Mouse (Mus musculus): ENCODE measurements around the gene Olfr54. TPM values are rescaled to one million over a fixed set of nuclear protein-coding genes. Genes with fewer than 3 reads are reported as not detected.
"Not testable (repeated sequence)": the region's sequence is repeated elsewhere in the genome, so short reads cannot be mapped to it uniquely, and the experiment has no call there.

Olfr54 gene
- not detected in 2 replicates for polyA plus RNA-seq (2016; fragmentation: Nextera tagmentation; extraction: Ambion mirVana)

- H3K27ac ChIP-seq (replicated peaks) = no peak within 1 kb of the TSS
- no peak for ATAC-seq (ENCODE audit: low FRiP score, low read depth)
- 70% methylated on average over 1 of the region's 1 CpGs for WGBS
- no peaks in the 10 kb centered on the region for H3K27me3 ChIP-seq
- H3K36me3 ChIP-seq = no peaks in the 10 kb centered on the region
- no peaks in the 10 kb centered on the region for H3K4me1 ChIP-seq
- H3K9ac ChIP-seq (replicated peaks) = no peak within 1 kb of the TSS
- no peaks in the 10 kb centered on the region for H3K9me3 ChIP-seq
- no peak within 1 kb of the TSS for H3K4me3 ChIP-seq
- H3K4me2 ChIP-seq (replicated peaks) = no peak within 1 kb of the TSS
Measured at GRCm38 (mm10) chr11:51013936-51014335, at the start of gene Olfr54. Gene Olfr54 (plus strand): TSS chr11:51014236.

GRCm38 (mm10) chr11:50964886-50965285 is 49.1 kb upstream of the Olfr54 start:
- Histone ChIP-seq H3K4me2 (replicated peaks) (no peak overlapping the region), H3K4me3 (no peak overlapping the region), H3K27me3 (no peaks in the 10 kb centered on the region), H3K9ac (replicated peaks) (no peak overlapping the region), H3K36me3 (no peaks in the 10 kb centered on the region), H3K9me3 (no peaks in the 10 kb centered on the region), H3K27ac (replicated peaks) (no peak overlapping the region), H3K4me1 (no peaks in the 10 kb centered on the region)
- 82% methylated on average over 2 of the region's 2 CpGs for WGBS
- ATAC-seq (ENCODE audit: low FRiP score, low read depth) = no peak

- Histone ChIP-seq H3K36me3 (no peaks in the 10 kb centered on the region), H3K4me1 (no peaks in the 10 kb centered on the region), H3K4me2 (replicated peaks) (no peak within 1 kb of the TSS), H3K27ac (replicated peaks) (no peak within 1 kb of the TSS), H3K27me3 (no peaks in the 10 kb centered on the region), H3K9me3 (no peaks in the 10 kb centered on the region), H3K9ac (replicated peaks) (no peak within 1 kb of the TSS), H3K4me3 (no peak within 1 kb of the TSS)
- WGBS = 89% methylated on average over 11 of the region's 11 CpGs
- no peak for ATAC-seq (ENCODE audit: low FRiP score, low read depth)
Measured at GRCm38 (mm10) chr11:50966230-50966629, 47.8 kb upstream of the Olfr54 start, which contains the start of gene Olfr1378. Gene Olfr1378 (plus strand): TSS chr11:50966530.

- WGBS = 74% methylated on average over 4 of the region's 4 CpGs
- no peak overlapping the region for H3K9ac ChIP-seq (replicated peaks)
- no peak overlapping the region for H3K4me2 ChIP-seq (replicated peaks)
- no peaks in the 10 kb centered on the region for H3K36me3 ChIP-seq
- H3K9me3 ChIP-seq = no peaks in the 10 kb centered on the region
- no peak overlapping the region for H3K4me3 ChIP-seq
- no peaks in the 10 kb centered on the region for H3K4me1 ChIP-seq
- no peak overlapping the region for H3K27ac ChIP-seq (replicated peaks)
- H3K27me3 ChIP-seq = no peaks in the 10 kb centered on the region
- ATAC-seq (ENCODE audit: low FRiP score, low read depth) = no peak
Measured at GRCm38 (mm10) chr11:50977216-50977615, 36.8 kb upstream of the Olfr54 start.

DNA sequence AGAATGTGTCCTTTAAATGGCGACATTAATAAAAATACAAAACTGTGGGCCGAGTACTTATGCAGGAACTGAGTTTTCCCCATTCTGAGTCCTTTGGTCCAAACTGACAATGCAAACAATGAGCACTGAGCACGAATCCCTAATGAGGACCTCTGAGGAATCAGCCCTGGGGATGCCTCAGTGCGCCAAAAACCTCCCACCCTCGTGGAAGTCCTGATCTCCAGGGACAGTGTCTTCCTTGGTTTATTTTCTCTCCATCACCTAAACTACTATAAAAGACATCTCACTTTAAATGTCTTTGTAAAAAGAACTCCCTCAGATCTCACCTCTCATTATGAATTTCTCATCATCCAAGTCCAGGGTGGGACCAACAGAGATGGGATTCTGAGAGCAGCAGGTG is 32.4 kb upstream of the Olfr54 start, which contains the start of gene Olfr1377:
Olfr1377 (plus strand) TSS at position 301 of the 400 bp plus-strand sequence.
- Histone ChIP-seq H3K4me2 (replicated peaks) (no peak within 1 kb of the TSS), H3K9ac (replicated peaks) (no peak within 1 kb of the TSS), H3K36me3 (no peaks in the 10 kb centered on the region), H3K27ac (replicated peaks) (no peak within 1 kb of the TSS), H3K9me3 (no peaks in the 10 kb centered on the region), H3K27me3 (no peaks in the 10 kb centered on the region), H3K4me1 (no peaks in the 10 kb centered on the region), H3K4me3 (no peak within 1 kb of the TSS)
- no peak for ATAC-seq (ENCODE audit: low FRiP score, low read depth)
- WGBS = 64% methylated on average over 5 of the region's 5 CpGs

DNA sequence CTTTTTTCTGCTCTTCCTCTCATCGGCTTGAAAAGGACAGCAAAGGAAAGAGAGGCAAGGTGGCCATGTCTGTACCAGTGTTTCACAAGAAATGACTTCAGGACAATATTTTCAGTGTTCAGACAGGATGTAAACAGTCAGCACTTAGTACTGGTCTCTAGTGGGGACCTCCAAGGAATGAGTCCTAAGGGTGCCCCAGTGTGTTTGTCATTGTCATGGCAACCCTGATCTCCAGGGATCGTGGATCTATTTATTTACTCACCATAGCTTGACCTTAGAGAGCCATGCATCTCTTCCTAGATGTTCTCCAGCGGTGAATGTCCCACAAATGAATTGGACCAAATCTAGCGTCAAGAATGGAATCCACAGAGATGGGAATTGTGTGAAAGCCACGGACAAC is 10.7 kb upstream of the Olfr54 start, which contains the start of gene Olfr51:
Olfr51 (plus strand) TSS at position 301 of the 400 bp plus-strand sequence.
- Histone ChIP-seq H3K4me2 (replicated peaks) (no peak within 1 kb of the TSS), H3K4me3 (no peak within 1 kb of the TSS), H3K9me3 (no peaks in the 10 kb centered on the region), H3K36me3 (no peaks in the 10 kb centered on the region), H3K27ac (replicated peaks) (no peak within 1 kb of the TSS), H3K4me1 (no peaks in the 10 kb centered on the region), H3K27me3 (no peaks in the 10 kb centered on the region), H3K9ac (replicated peaks) (no peak within 1 kb of the TSS)
- ATAC-seq (ENCODE audit: low FRiP score, low read depth) = no peak
- 80% methylated on average over 5 of the region's 5 CpGs for WGBS

DNA sequence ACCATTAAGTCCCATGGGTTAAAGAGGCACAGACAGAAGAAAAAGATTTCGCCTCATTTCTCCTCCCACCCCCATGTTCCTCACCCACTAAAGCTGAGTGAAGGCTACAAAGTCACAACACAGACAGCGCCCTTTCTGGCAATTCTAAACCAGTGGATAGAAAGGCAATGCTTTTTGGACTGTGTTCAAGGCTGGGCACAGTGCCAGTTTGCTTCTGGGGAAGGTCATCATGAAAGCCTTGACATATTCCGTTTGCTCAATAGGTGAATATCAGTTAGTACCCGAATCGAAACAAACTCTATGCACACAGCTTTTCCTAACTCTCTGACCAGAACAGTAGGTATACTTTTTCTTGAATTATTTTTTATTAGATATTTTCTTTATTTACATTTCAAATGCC is 2.2 kb upstream of the Olfr54 start:
- no peak overlapping the region for H3K4me2 ChIP-seq (replicated peaks)
- H3K36me3 ChIP-seq = no peaks in the 10 kb centered on the region
- H3K27me3 ChIP-seq = no peaks in the 10 kb centered on the region
- no peaks in the 10 kb centered on the region for H3K4me1 ChIP-seq
- no peaks in the 10 kb centered on the region for H3K9me3 ChIP-seq
- 88% methylated on average over 5 of the region's 5 CpGs for WGBS
- H3K9ac ChIP-seq (replicated peaks) = no peak overlapping the region
- H3K27ac ChIP-seq (replicated peaks) = no peak overlapping the region
- no peak overlapping the region for H3K4me3 ChIP-seq
- no peak for ATAC-seq (ENCODE audit: low FRiP score, low read depth)

DNA sequence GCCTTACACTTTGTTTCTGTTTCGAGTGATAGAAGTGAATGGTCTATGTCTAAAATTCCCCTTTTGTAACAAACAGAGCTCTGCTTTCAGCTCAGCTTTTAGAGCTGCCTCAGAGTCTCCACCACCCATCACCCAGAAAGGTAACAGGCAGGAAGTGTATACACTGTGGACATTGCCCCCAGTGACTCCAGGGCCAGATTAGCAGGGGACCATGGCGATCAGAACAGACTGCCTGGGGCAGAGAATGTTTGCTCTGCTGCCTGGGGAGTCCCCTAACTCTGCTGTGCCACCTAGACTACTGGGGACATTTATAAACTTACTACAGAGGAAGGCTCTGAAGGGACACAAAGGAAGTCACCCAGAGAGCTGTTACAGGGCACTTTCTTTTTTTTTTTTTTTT is 2.3 kb downstream of the Olfr54 start:
- H3K9ac ChIP-seq (replicated peaks) = no peak overlapping the region
- no peaks in the 10 kb centered on the region for H3K27me3 ChIP-seq
- no peak for ATAC-seq (ENCODE audit: low FRiP score, low read depth)
- no peak overlapping the region for H3K27ac ChIP-seq (replicated peaks)
- H3K4me3 ChIP-seq = no peak overlapping the region
- no peaks in the 10 kb centered on the region for H3K36me3 ChIP-seq
- H3K4me2 ChIP-seq (replicated peaks) = no peak overlapping the region
- WGBS = 43% methylated on average over 2 of the region's 2 CpGs
- no peaks in the 10 kb centered on the region for H3K4me1 ChIP-seq
- no peaks in the 10 kb centered on the region for H3K9me3 ChIP-seq

GRCm38 (mm10) chr11:51026811-51027210 is 12.8 kb downstream of the Olfr54 start:
- 82% methylated on average over 11 of the region's 11 CpGs for WGBS
- H3K27me3 ChIP-seq = not testable (repeated sequence)

GRCm38 (mm10) chr11:51029381-51029780 is 15.3 kb downstream of the Olfr54 start:
- not testable (repeated sequence) for H3K9me3 ChIP-seq; H3K36me3 ChIP-seq; H3K27me3 ChIP-seq; H3K27ac ChIP-seq (replicated peaks); ATAC-seq (ENCODE audit: low FRiP score, low read depth); H3K9ac ChIP-seq (replicated peaks); H3K4me1 ChIP-seq; H3K4me2 ChIP-seq (replicated peaks); H3K4me3 ChIP-seq
- 69% methylated on average over 8 of the region's 8 CpGs for WGBS

More at GRCm38 (mm10) chr11:51026811-51027210, 12.8 kb downstream of the Olfr54 start:
- not testable (repeated sequence) for H3K9me3 ChIP-seq; H3K4me2 ChIP-seq (replicated peaks); H3K27ac ChIP-seq (replicated peaks); H3K4me1 ChIP-seq; ATAC-seq (ENCODE audit: low FRiP score, low read depth); H3K36me3 ChIP-seq; H3K4me3 ChIP-seq; H3K9ac ChIP-seq (replicated peaks)

DNA sequence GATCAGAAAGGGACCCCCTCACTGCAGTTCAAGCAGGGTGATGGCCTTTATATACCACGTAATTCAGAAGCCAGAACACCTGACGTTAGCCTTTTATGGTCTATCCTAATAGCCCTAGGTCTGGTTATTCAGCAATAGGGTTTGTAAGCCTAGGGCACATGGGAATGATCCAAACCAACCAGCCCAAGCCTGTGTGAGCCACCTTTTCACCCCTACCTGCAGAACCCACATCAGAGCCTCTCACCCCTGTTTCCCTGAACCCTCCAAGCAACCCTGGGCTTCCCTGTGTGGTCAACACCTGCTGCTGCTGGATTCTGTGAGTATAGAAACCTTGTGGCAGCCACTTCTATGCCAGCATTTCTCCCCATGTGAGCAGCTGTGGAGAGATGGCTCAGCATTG is 16.2 kb downstream of the Olfr54 start:
- H3K9me3 ChIP-seq = no peaks in the 10 kb centered on the region
- ATAC-seq (ENCODE audit: low FRiP score, low read depth) = no peak
- H3K27me3 ChIP-seq = no peaks in the 10 kb centered on the region
- no peak overlapping the region for H3K4me3 ChIP-seq
- WGBS = 90% methylated on average over 2 of the region's 2 CpGs
- H3K4me2 ChIP-seq (replicated peaks) = no peak overlapping the region
- no peak overlapping the region for H3K27ac ChIP-seq (replicated peaks)
- H3K4me1 ChIP-seq = no peaks in the 10 kb centered on the region
- H3K9ac ChIP-seq (replicated peaks) = no peak overlapping the region
- H3K36me3 ChIP-seq = no peaks in the 10 kb centered on the region

DNA sequence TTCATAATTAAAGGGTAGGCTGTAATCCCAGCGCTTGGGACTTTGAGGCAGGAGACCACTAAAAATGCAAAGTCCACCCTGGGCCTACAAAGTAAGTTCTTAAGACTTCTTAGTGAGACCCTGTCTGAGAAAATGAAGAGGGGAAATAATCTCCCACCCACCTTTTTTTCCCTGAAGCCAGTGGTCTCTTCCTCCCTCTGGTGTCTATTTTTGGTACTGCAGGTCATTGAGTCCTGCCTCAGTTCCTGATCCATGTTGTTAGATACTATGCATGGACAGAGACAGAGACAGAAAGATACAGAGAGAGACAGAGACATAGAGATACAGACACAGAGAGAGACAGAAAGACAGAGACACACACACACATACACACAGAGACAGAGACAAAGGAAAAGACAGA is 18.8 kb downstream of the Olfr54 start:
- Histone ChIP-seq H3K27me3 (no peaks in the 10 kb centered on the region), H3K4me2 (replicated peaks) (no peak overlapping the region), H3K4me3 (no peak overlapping the region), H3K4me1 (no peaks in the 10 kb centered on the region), H3K9me3 (no peaks in the 10 kb centered on the region), H3K9ac (replicated peaks) (no peak overlapping the region), H3K27ac (replicated peaks) (no peak overlapping the region), H3K36me3 (no peaks in the 10 kb centered on the region)
- no peak for ATAC-seq (ENCODE audit: low FRiP score, low read depth)
- 33% methylated on average over 1 of the region's 1 CpGs for WGBS

- not testable (repeated sequence) for H3K27me3 ChIP-seq; H3K4me1 ChIP-seq; H3K27ac ChIP-seq (replicated peaks); H3K9me3 ChIP-seq; H3K4me3 ChIP-seq; H3K36me3 ChIP-seq; H3K9ac ChIP-seq (replicated peaks); H3K4me2 ChIP-seq (replicated peaks); ATAC-seq (ENCODE audit: low FRiP score, low read depth)
Measured at GRCm38 (mm10) chr11:51034141-51034540, 20.1 kb downstream of the Olfr54 start.
